Mouse (Mus musculus) adrenal gland, postnatal 10 days (tissue): ENCODE data around the gene Rplp0. TPM values are rescaled to one million over a fixed set of nuclear protein-coding genes. Genes with fewer than 3 reads are reported as not detected.

Experiments
- DNase-seq: peaks from one replicate; pipeline ENCODE4 v3.0.0; 2021; ENCODE audit warnings: mixed read lengths
- microRNA-seq: library from miRNA; unstranded; fragments of <30 nt; microRNA quantifications from one replicate; pipeline ENCODE4 v1.2.0, GENCODE M21; 2021
- total RNA-seq, 2 experiments: library from RNA; stranded (reverse); gene quantifications; 2 replicates each; pipeline ENCODE4 v1.2.3; 2021

Gene Rplp0
- total RNA-seq, 2 experiments from 2014 or later: 933 to 968 TPM

GRCm38 (mm10) chr5:115581662-115582061, 22.4 kb downstream of the Rplp0 start:
- no peak for DNase-seq

GRCm38 (mm10) chr5:115585616-115586015, 26.3 kb downstream of the Rplp0 start:
- DNase-seq: no peak

GRCm38 (mm10) chr5:115586166-115586565, 26.9 kb downstream of the Rplp0 start:
- no peak for DNase-seq

- no peak for DNase-seq
Observed at GRCm38 (mm10) chr5:115586780-115587179, 27.5 kb downstream of the Rplp0 start.

GRCm38 (mm10) chr5:115591028-115591427, 31.8 kb downstream of the Rplp0 start:
- DNase-seq: no peak

GRCm38 (mm10) chr5:115591506-115591905, 32.2 kb downstream of the Rplp0 start:
- DNase-seq: no peak

GRCm38 (mm10) chr5:115603561-115603960, 44.3 kb downstream of the Rplp0 start:
- no peak for DNase-seq

- no peak for DNase-seq
Observed at GRCm38 (mm10) chr5:115611566-115611965, 52.3 kb downstream of the Rplp0 start.

Small RNAs within 50 kb of the gene (microRNA-seq; reads per million reads assigned to microRNA genes)
- gene Mir7029: not detected

Other genes starting within 250 kb of the Rplp0 start
- gene Srsf9, start 232.3 kb upstream of the Rplp0 start, total RNA-seq: 10 to 100 TPM; 67.1 to 70.7 TPM
- 10 to 100 TPM; 19.1 to 20.1 TPM for gene Gatc, start 218.3 kb upstream of the Rplp0 start, total RNA-seq
- 10 to 100 TPM; 28.5 to 30.1 TPM for gene Triap1, start 218.2 kb upstream of the Rplp0 start, total RNA-seq
- gene Cox6a1, start 210.5 kb upstream of the Rplp0 start, total RNA-seq: 1,000 to 10,000 TPM; 1,718 to 1,856 TPM
- gene Msi1, start 129.9 kb upstream of the Rplp0 start, total RNA-seq: 10 to 100 TPM; 15.9 to 16.2 TPM
- gene Pla2g1b, start 93.2 kb upstream of the Rplp0 start, total RNA-seq: not detected
- gene Sirt4, start 74.7 kb upstream of the Rplp0 start, total RNA-seq: 10 to 100 TPM; 15.8 to 31.4 TPM
- 10 to 100 TPM; 55.1 to 72.4 TPM for gene Pxn, start 52.8 kb upstream of the Rplp0 start, total RNA-seq
- gene Gcn1l1, start 5.8 kb downstream of the Rplp0 start, total RNA-seq: 10 to 100 TPM; 52.4 to 63.2 TPM
- gene Rab35, start 72.4 kb downstream of the Rplp0 start, total RNA-seq: 10 to 100 TPM; 54.0 to 57.2 TPM
- 10 to 100 TPM in 1 of 2 experiments, 1 to 10 TPM in 1; 7.9 to 10.6 TPM for gene Bicdl1, start 172.2 kb downstream of the Rplp0 start, total RNA-seq